Mouse (Mus musculus) gastrocnemius, adult 8-10 months (tissue): Measurements from ENCODE around the gene Slc5a4b. TPM values are rescaled to one million over a fixed set of nuclear protein-coding genes. Genes with fewer than 3 reads are reported as not detected.
"Not testable (repeated sequence)": the region's sequence is repeated elsewhere in the genome, so short reads cannot be mapped to it uniquely, and the experiment has no call there.

ENCODE experiments used
- DNase-seq, 2 experiments: peaks; one replicate each; pipeline ENCODE4 v3.0.0; 2022; ENCODE audit warnings: low spot score in 2 of 2
- total RNA-seq, 4 experiments: library from RNA; stranded (reverse); gene quantifications; 2 replicates each; pipeline ENCODE4 v1.2.4; 2022

Slc5a4b gene
- total RNA-seq: not detected

- DNase-seq: no peak
Observed at GRCm38 (mm10) chr10:76110861-76111260, at the start of gene Slc5a4b. TSS of gene Slc5a4b (minus strand) at chr10:76110961.

- DNase-seq: no peak
Observed at GRCm38 (mm10) chr10:76158009-76158408, 47.2 kb upstream of the Slc5a4b start.

- no peak for DNase-seq
Observed at GRCm38 (mm10) chr10:76157528-76157927, 46.8 kb upstream of the Slc5a4b start.

GRCm38 (mm10) chr10:76155911-76156310, 45.1 kb upstream of the Slc5a4b start:
- no peak for DNase-seq

GRCm38 (mm10) chr10:76147278-76147677, 36.5 kb upstream of the Slc5a4b start, which contains the start of gene Slc5a4a:
TSS of gene Slc5a4a (plus strand) at chr10:76147451.
- no peak for DNase-seq

- DNase-seq: no peak
Observed at GRCm38 (mm10) chr10:76146846-76147245, 36.1 kb upstream of the Slc5a4b start.

- no peak for DNase-seq
Observed at GRCm38 (mm10) chr10:76136318-76136717, 25.6 kb upstream of the Slc5a4b start.

GRCm38 (mm10) chr10:76132506-76132905, 21.7 kb upstream of the Slc5a4b start:
- DNase-seq: no peak

GRCm38 (mm10) chr10:76121495-76121894, 10.7 kb upstream of the Slc5a4b start:
- no peak for DNase-seq

GRCm38 (mm10) chr10:76120124-76120711, 9.5 kb upstream of the Slc5a4b start:
- no peak for DNase-seq

- no peak for DNase-seq
Observed at GRCm38 (mm10) chr10:76118741-76119140, 8.0 kb upstream of the Slc5a4b start.

GRCm38 (mm10) chr10:76117966-76118365, 7.2 kb upstream of the Slc5a4b start:
- peak in 1 of 2 experiments; percentile 17 for DNase-seq

GRCm38 (mm10) chr10:76097368-76097767, 13.4 kb downstream of the Slc5a4b start:
- DNase-seq: no peak

- no peak for DNase-seq
Observed at GRCm38 (mm10) chr10:76096580-76096979, 14.2 kb downstream of the Slc5a4b start.

GRCm38 (mm10) chr10:76077008-76077407, 33.8 kb downstream of the Slc5a4b start:
- not testable (repeated sequence) for DNase-seq

- DNase-seq: not testable (repeated sequence)
Observed at GRCm38 (mm10) chr10:76072080-76072479, 38.7 kb downstream of the Slc5a4b start.

GRCm38 (mm10) chr10:76067674-76068613, 42.8 kb downstream of the Slc5a4b start:
- DNase-seq: no peak

GRCm38 (mm10) chr10:76062439-76062838, 48.3 kb downstream of the Slc5a4b start:
- DNase-seq: no peak

- DNase-seq: no peak
Observed at GRCm38 (mm10) chr10:76051860-76052259, 58.9 kb downstream of the Slc5a4b start.

- no peak for DNase-seq
Observed at GRCm38 (mm10) chr10:76048967-76049366, 61.8 kb downstream of the Slc5a4b start.

GRCm38 (mm10) chr10:76047182-76047869, 63.4 kb downstream of the Slc5a4b start:
- no peak for DNase-seq

GRCm38 (mm10) chr10:76046754-76047153, 64.0 kb downstream of the Slc5a4b start:
- DNase-seq: no peak
